Mouse (Mus musculus) left cerebral cortex, postnatal 10 days (tissue): ENCODE measurements around the gene Krtap4-7. TPM values are rescaled to one million over a fixed set of nuclear protein-coding genes. Genes with fewer than 3 reads are reported as not detected.
A peak's percentile ranks its signal among the peaks of the same experiment; 100 is the strongest.
"Not testable (repeated sequence)": the region's sequence is repeated elsewhere in the genome, so short reads cannot be mapped to it uniquely, and the experiment has no call there.

Experiments used
- DNase-seq, 2 experiments: peaks; one replicate each; pipeline ENCODE4 v3.0.0; 2021 to 2022; ENCODE audit warnings: low spot score in 2 of 2, mixed read lengths in 1 of 2; ENCODE audit errors: extremely low spot score in 1 of 2
- intact Hi-C: fragments of 180-260 bp; cut with DNase I; formaldehyde crosslinking; loops from one replicate; pipeline ENCODE4 v1.15.1; 2025
- total RNA-seq, 2 experiments: library from RNA; stranded (reverse); gene quantifications; 2 replicates each; pipeline ENCODE4 v1.2.3; 2021

The Krtap4-7 gene
- total RNA-seq, 2 experiments from 2014 or later: not detected

DNA sequence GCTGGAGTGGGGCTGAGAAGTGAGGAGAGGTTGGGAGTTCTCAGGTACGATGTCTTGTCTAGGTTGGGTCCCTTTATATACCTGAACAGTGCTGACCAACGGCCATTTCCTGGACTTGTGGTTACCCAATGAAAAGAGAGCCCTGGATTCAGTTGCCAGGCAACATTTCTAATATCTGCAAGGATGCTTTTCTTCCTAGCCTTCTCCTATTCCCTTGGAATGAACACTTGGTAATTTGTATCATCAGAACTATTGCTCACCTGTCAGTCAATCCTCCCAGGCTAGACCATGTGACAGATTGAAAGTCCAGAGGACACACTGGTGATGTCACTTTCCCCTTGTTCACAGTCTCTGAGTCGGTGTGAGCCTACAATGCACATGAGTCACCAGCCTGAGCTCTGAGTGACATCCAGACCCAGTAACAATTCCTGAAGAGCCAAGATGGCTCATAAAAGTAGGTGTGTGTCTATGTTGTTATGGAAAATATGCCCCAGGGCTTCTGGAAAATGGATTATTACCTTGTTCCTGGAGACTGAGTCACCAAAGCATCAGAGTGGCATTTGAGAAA is 29.0 kb downstream of the Krtap4-7 start, which contains the start of gene Krtap2-4:
Gene Krtap2-4, minus strand, starts transcription at position 51 of the 568 bp plus-strand sequence.
- intact Hi-C loops: no loop called here
- DNase-seq: no peak

DNA sequence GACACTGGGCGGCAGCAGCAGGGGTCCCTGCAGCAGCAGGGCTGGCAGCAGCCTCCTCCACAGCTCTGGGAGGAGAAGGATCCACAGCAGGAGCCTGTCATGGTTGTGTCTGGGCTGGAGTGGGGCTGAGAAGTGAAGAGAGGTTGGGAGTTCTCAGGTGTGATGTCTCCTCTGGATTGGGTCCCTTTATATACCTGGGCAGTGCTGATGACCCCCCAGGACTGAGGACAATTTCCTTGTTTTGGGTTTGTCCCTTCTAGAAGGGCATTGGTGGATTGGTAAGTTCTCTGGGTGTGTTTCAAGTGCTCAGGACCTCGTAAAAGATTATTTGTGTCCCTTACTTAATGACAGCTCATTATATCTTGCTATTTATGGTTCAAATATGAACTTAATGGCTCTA is 33.8 kb downstream of the Krtap4-7 start, which contains the start of gene Gm11937:
Gene Gm11937, minus strand, starts transcription at position 101 of the 400 bp plus-strand sequence.
- intact Hi-C loops, DNase-seq: not testable (repeated sequence)

DNA sequence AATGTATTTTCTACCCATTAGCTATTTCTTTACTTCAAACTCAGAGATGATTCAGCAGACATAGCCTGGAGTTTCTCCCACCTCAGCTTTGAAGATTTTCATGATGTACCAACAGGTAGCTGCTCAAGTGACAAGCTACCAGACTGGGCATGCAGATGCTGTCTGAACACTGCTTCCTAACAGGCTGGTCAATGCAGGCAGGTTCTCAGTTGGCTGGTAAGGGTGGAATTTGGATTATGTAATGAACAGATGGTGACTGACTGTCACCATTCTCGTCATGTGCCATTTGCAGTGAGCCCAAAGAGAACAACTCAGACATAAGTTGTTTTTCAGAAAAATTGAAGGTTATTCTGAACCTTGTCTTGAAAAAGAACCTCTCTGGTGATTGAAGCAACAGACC is 34.8 kb downstream of the Krtap4-7 start:
- intact Hi-C loops: no loop called here
- DNase-seq: peak in 1 of 2 experiments; percentile 15

DNA sequence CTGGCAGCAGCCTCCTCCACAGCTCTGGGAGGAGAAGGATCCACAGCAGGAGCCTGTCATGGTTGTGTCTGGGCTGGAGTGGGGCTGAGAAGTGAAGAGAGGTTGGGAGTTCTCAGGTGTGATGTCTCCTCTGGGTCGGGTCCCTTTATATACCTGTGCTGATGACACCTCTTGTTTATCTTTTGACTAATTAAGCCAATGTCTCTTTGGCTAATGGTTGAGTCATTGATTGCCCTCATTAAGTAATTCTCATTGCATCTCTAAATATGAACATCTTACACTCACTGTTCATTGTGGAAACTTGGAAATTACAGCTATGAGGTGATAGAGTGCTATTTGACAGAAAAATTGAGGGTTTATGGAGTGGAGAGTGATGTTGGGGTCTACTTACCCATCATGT is 40.7 kb downstream of the Krtap4-7 start, which contains the start of gene Gm11938:
Gene Gm11938, minus strand, starts transcription at position 101 of the 400 bp plus-strand sequence.
- intact Hi-C loops, DNase-seq: not testable (repeated sequence)

DNA sequence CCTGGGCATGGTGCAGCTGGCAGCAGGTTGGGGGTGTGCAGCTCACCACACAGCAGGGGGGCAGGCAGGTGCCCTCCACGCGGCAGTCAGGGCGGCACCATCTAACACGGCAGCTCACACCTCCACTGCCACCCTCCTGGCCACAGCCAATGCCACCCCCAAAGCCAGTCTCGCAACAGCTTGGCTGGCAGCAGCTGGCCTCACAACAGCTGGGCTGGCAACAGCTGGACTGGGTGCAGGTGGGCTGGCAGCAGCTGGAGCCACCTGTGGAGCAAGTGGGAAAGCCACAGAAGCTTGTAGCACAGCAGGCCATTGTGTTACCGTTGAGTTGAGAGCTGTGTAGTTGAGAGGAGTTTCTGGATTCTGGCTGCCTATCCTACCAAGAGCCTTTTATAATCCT is 46.1 kb downstream of the Krtap4-7 start, which contains the start of gene Krtap9-3:
Gene Krtap9-3, minus strand, starts transcription at position 364 of the 400 bp plus-strand sequence.
- intact Hi-C loops, DNase-seq: not testable (repeated sequence)

Other genes starting within 250 kb of the Krtap4-7 start
- 1 to 10 TPM; 6.0 to 6.3 TPM for gene Krt12, start 221.8 kb downstream of the Krtap4-7 start, total RNA-seq
- not detected for gene Krt20, start 205.9 kb downstream of the Krtap4-7 start, total RNA-seq
- not detected for gene Krt23, start 151.0 kb downstream of the Krtap4-7 start, total RNA-seq
- not detected for gene Krt39, start 122.8 kb downstream of the Krtap4-7 start, total RNA-seq
- gene Krt40, start 100.9 kb downstream of the Krtap4-7 start, total RNA-seq: not detected
- gene Krtap3-3, start 93.2 kb downstream of the Krtap4-7 start, total RNA-seq: not detected
- not detected for gene Krtap3-2, start 87.2 kb downstream of the Krtap4-7 start, total RNA-seq
- not detected for gene Gm11939, start 84.6 kb downstream of the Krtap4-7 start, total RNA-seq
- not detected for gene Krtap3-1, start 77.5 kb downstream of the Krtap4-7 start, total RNA-seq
- not detected for gene Krtap1-5, start 63.1 kb downstream of the Krtap4-7 start, total RNA-seq
- not detected for gene Krtap1-4, start 60.4 kb downstream of the Krtap4-7 start, total RNA-seq
- gene Krtap1-3, start 52.8 kb downstream of the Krtap4-7 start, total RNA-seq: not detected
- not detected for gene Krtap9-3, start 46.0 kb downstream of the Krtap4-7 start, total RNA-seq
- gene Gm11938, start 40.8 kb downstream of the Krtap4-7 start, total RNA-seq: not detected
- gene Gm11937, start 33.9 kb downstream of the Krtap4-7 start, total RNA-seq: not detected
- not detected for gene Krtap2-4, start 29.2 kb downstream of the Krtap4-7 start, total RNA-seq
- gene Gm11562, start 23.7 kb downstream of the Krtap4-7 start, total RNA-seq: not detected
- gene Krtap4-1, start 15.9 kb downstream of the Krtap4-7 start, total RNA-seq: not detected
- gene Krtap4-2, start 9.0 kb downstream of the Krtap4-7 start, total RNA-seq: not detected
- not detected for gene Gm11555, start 6.1 kb upstream of the Krtap4-7 start, total RNA-seq
- not detected for gene Gm11563, start 14.9 kb upstream of the Krtap4-7 start, total RNA-seq
- not detected for gene Krtap4-6, start 21.9 kb upstream of the Krtap4-7 start, total RNA-seq
- not detected for gene Gm14190, start 46.7 kb upstream of the Krtap4-7 start, total RNA-seq
- gene Gm14180, start 90.2 kb upstream of the Krtap4-7 start, total RNA-seq: not detected
- not detected for gene Gm11595, start 128.8 kb upstream of the Krtap4-7 start, total RNA-seq
- gene Krtap4-8, start 136.6 kb upstream of the Krtap4-7 start, total RNA-seq: not detected
- not detected for gene Krtap4-9, start 141.1 kb upstream of the Krtap4-7 start, total RNA-seq
- gene Gm11596, start 149.4 kb upstream of the Krtap4-7 start, total RNA-seq: not detected
- not detected for gene Gm11569, start 154.8 kb upstream of the Krtap4-7 start, total RNA-seq
- gene Gm11554, start 160.4 kb upstream of the Krtap4-7 start, total RNA-seq: not detected
- not detected for gene Krtap4-13, start 165.8 kb upstream of the Krtap4-7 start, total RNA-seq
- not detected for gene Gm11564, start 171.6 kb upstream of the Krtap4-7 start, total RNA-seq
- not detected for gene 2300003K06Rik, start 194.0 kb upstream of the Krtap4-7 start, total RNA-seq
- not detected for gene Krtap4-16, start 207.5 kb upstream of the Krtap4-7 start, total RNA-seq
- gene Gm11568, start 213.8 kb upstream of the Krtap4-7 start, total RNA-seq: not detected
- gene Gm11559, start 220.4 kb upstream of the Krtap4-7 start, total RNA-seq: not detected
- gene Krtap9-1, start 229.3 kb upstream of the Krtap4-7 start, total RNA-seq: not detected
- gene Gm11567, start 235.1 kb upstream of the Krtap4-7 start, total RNA-seq: not detected